In genomic region chr17:87569981-87570380, GRCm38 (mm10) we compare ENCODE assay signal across 14 mouse cellular contexts.
"Had no signal": no experiment of that assay in that cellular context is flagged by ENCODE, and none has a peak within 500 bp of the region (broad histone marks: within the 10 kb centered on the region; RNA-seq: fewer than 3 reads in every experiment).

No protein-coding gene starts in this region.

- H3K9ac ChIP-seq: liver, embryonic 12.5 days; lung, embryonic 15.5 days; midbrain, embryonic 15.5 days; neural tube, embryonic 12.5 days had no signal

- H3K4me2 ChIP-seq: liver, embryonic 12.5 days; lung, embryonic 15.5 days; midbrain, embryonic 15.5 days; neural tube, embryonic 12.5 days had no signal

- H3K36me3 ChIP-seq: limb, embryonic 10.5 days; liver, embryonic 12.5 days; lung, embryonic 15.5 days; midbrain, embryonic 10.5 days; midbrain, embryonic 15.5 days; neural tube, embryonic 12.5 days had no signal

- H3K9me3 ChIP-seq: limb, embryonic 10.5 days; liver, embryonic 12.5 days; lung, embryonic 15.5 days; midbrain, embryonic 10.5 days; midbrain, embryonic 15.5 days; neural tube, embryonic 12.5 days had no signal

- DNase-seq: kidney, adult 9 months; kidney, postnatal 4 days; spleen, adult 18-20 months; thymus, adult 18-20 months; thymus, postnatal 14 days had no signal

- ATAC-seq: inflammation-experienced regulatory T-cells, adult 6 months; liver, embryonic 12.5 days had no signal

- H3K27ac ChIP-seq: kidney, postnatal 0 days; layer of hippocampus, adult 2 months; liver, embryonic 12.5 days; lung, embryonic 15.5 days; midbrain, embryonic 10.5 days; midbrain, embryonic 15.5 days; neural tube, embryonic 12.5 days had no signal

- H3K4me3 ChIP-seq: layer of hippocampus, adult 2 months; limb, embryonic 10.5 days; liver, embryonic 12.5 days; lung, embryonic 15.5 days; midbrain, embryonic 10.5 days; midbrain, embryonic 15.5 days; neural tube, embryonic 12.5 days had no signal

- H3K27me3 ChIP-seq: lung, embryonic 15.5 days; midbrain, embryonic 15.5 days; neural tube, embryonic 12.5 days had no signal
